Mouse (Mus musculus) bone marrow, adult 2 months (tissue): ENCODE data around the gene Nr5a1.

ENCODE experiments used
- CTCF ChIP-seq: fragments of 200-500 bp; IDR thresholded peaks from 2 replicates; pipeline ENCODE4 v1.5.1; 2011; ENCODE audit warnings: low read length, control low read depth; ENCODE audit not compliant: control insufficient read depth, insufficient read depth
- POLR2A ChIP-seq: fragments of 200-500 bp; IDR thresholded peaks from 2 replicates; pipeline ENCODE4 v1.6.1; 2011; ENCODE audit warnings: low read depth, mild to moderate bottlenecking, control low read depth, low read length, borderline replicate concordance; ENCODE audit not compliant: control insufficient read depth

DNA sequence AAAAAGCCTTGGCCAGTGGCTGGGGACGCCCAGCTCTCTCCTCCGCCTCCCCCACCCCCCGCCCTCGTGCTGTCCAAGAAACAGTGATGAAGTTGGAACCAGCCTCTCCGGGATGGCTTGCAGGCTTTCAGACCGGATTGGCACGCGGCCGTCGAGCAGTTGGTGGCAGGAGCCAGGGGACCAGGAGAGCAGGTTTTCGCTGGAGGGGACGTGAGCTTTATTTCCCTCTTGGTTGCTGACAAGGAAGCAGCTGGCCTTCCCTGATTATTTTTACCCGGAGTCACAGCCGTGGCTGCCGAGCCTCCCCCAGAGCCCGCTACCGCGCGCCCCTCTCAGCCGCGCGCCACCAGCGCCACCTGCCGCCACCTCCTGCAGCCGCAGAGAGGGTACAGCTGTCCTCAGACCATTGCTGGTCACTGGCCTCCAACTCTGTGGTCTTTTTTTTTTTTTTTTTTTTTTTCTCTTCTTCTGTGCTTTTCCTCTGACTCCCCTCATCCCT lies 56.0 kb downstream of the Nr5a1 start:
- TF ChIP-seq CTCF, result peak; percentile 66
- no peak for TF ChIP-seq POLR2A
